Mouse (Mus musculus): ENCODE data around the gene Cldn7.
"Not testable (repeated sequence)": the region's sequence is repeated elsewhere in the genome, so short reads cannot be mapped to it uniquely, and the experiment has no call there.

Gene Cldn7

GRCm38 (mm10) chr11:69934169-69934568 is 30.4 kb upstream of the Cldn7 start:
- DNase-seq, result peak; percentile 94

GRCm38 (mm10) chr11:69934681-69935080 is 29.9 kb upstream of the Cldn7 start:
- no peak for DNase-seq

GRCm38 (mm10) chr11:69935137-69935879 is 29.3 kb upstream of the Cldn7 start, which contains the start of gene Ybx2:
Gene Ybx2 (plus strand): TSS chr11:69935796.
- DNase-seq, result peak; percentile 96

GRCm38 (mm10) chr11:69936156-69936555 is 28.4 kb upstream of the Cldn7 start:
- DNase-seq, result peak; percentile 31

GRCm38 (mm10) chr11:69936714-69937347 is 27.7 kb upstream of the Cldn7 start:
- DNase-seq, result no peak

- DNase-seq, result no peak
These were observed 27.2 kb upstream of the Cldn7 start for GRCm38 (mm10) chr11:69937385-69937784.

- no peak for DNase-seq
These were observed 26.7 kb upstream of the Cldn7 start for GRCm38 (mm10) chr11:69937834-69938233.

- DNase-seq, result no peak
These were observed 26.1 kb upstream of the Cldn7 start for GRCm38 (mm10) chr11:69938401-69938979.

GRCm38 (mm10) chr11:69939181-69939580 is 25.4 kb upstream of the Cldn7 start:
- no peak for DNase-seq

GRCm38 (mm10) chr11:69939731-69940130 is 24.8 kb upstream of the Cldn7 start:
- DNase-seq, result no peak

- DNase-seq, result no peak
These were observed 23.6 kb upstream of the Cldn7 start for GRCm38 (mm10) chr11:69940962-69941361.

GRCm38 (mm10) chr11:69945216-69945615 is 19.4 kb upstream of the Cldn7 start:
- DNase-seq, result no peak

- no peak for DNase-seq
These were observed 18.3 kb upstream of the Cldn7 start for GRCm38 (mm10) chr11:69945997-69946891.

- peak; percentile 73 for DNase-seq
These were observed 17.1 kb upstream of the Cldn7 start for GRCm38 (mm10) chr11:69947337-69948065.

- peak; percentile 99 for DNase-seq
These were observed 16.4 kb upstream of the Cldn7 start, which contains the start of gene Slc2a4 for GRCm38 (mm10) chr11:69948066-69948762. Gene Slc2a4 (minus strand): TSS chr11:69948188.

GRCm38 (mm10) chr11:69948763-69949150 is 15.8 kb upstream of the Cldn7 start:
- DNase-seq, result peak; percentile 93

- peak; percentile 57 for DNase-seq
These were observed 13.6 kb upstream of the Cldn7 start for GRCm38 (mm10) chr11:69950807-69951459.

GRCm38 (mm10) chr11:69952274-69952673 is 12.3 kb upstream of the Cldn7 start:
- DNase-seq, result no peak

GRCm38 (mm10) chr11:69953267-69953915 is 11.2 kb upstream of the Cldn7 start:
- DNase-seq, result no peak

- not testable (repeated sequence) for DNase-seq
These were observed 9.0 kb upstream of the Cldn7 start for GRCm38 (mm10) chr11:69955618-69956017.

All from embryo, embryonic 11 days (tissue).